Mouse (Mus musculus) myocyte (in vitro differentiated cells): ENCODE measurements around the gene Ppfibp1.

Experiments
- CEBPB ChIP-seq: IDR thresholded peaks from 2 replicates; pipeline ENCODE4 v1.6.1; 2011; ENCODE audit warnings: mild to moderate bottlenecking, moderate library complexity; ENCODE audit not compliant: poor library complexity, insufficient read depth, severe bottlenecking
- MAX ChIP-seq: IDR thresholded peaks from one replicate; pipeline ENCODE4 v1.6.1; 2011; ENCODE audit warnings: low read depth, mild to moderate bottlenecking, control low read depth
- MYOD1 ChIP-seq, 3 experiments: IDR thresholded peaks; one replicate each; pipeline ENCODE4 v1.6.1; 2011; ENCODE audit warnings: control low read depth in 2 of 3, low read depth in 2 of 3, mild to moderate bottlenecking in 2 of 3, moderate library complexity in 1 of 3; ENCODE audit not compliant: insufficient read length in 2 of 3, control insufficient read depth in 1 of 3
- MYOG ChIP-seq, 3 experiments: IDR thresholded peaks; one replicate each; pipeline ENCODE4 v1.6.1; 2011; ENCODE audit warnings: control low read depth in 2 of 3, low read depth in 2 of 3, mild to moderate bottlenecking in 2 of 3; ENCODE audit not compliant: insufficient read length in 2 of 3, control insufficient read depth in 1 of 3, insufficient read depth in 1 of 3
- POLR2A ChIP-seq: IDR thresholded peaks from one replicate; pipeline ENCODE4 v1.6.1; 2011; ENCODE audit warnings: low read depth, mild to moderate bottlenecking, control low read depth, moderate library complexity; ENCODE audit not compliant: insufficient read length
- POLR2AphosphoS2 ChIP-seq: IDR thresholded peaks from one replicate; pipeline ENCODE4 v1.6.1; 2011; ENCODE audit warnings: low read depth, control low read depth; ENCODE audit not compliant: insufficient read length

DNA sequence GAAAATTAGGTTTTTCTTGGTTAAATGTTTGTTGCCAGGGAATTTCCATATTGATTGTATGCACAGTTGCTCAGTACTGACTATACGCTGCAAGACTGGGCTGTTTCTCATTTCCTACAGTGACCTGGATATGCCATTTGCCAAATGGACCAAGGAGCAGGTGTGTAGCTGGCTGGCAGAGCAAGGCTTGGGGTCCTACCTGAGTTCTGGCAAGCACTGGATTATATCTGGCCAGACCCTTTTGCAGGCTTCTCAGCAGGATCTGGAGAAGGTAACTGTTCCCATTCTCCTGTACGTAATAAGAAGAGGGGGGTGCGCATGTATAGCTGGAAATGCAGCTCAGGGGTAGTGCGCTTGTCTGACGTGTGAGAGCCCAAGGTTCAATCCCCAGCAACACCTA, 132.9 kb downstream of the Ppfibp1 start:
- TF ChIP-seq MAX, result no peak
- no peak for TF ChIP-seq MYOG (IDR thresholded peaks at IDR 0.05; ENCODE audit: control insufficient read depth in 1 of 3, insufficient read depth in 1 of 3, insufficient read length in 2 of 3, low read depth in 2 of 3)
- no peak for TF ChIP-seq POLR2A
- TF ChIP-seq MYOD1 (IDR thresholded peaks at IDR 0.05; ENCODE audit: control insufficient read depth in 1 of 3, insufficient read length in 2 of 3, low read depth in 2 of 3), result no peak
- no peak for TF ChIP-seq CEBPB
- TF ChIP-seq POLR2AphosphoS2, result no peak
